10 mouse cellular contexts compared by ENCODE assay signal in genomic region chr10:38966646-38967045, GRCm38 (mm10). TPM values are rescaled to one million over a fixed set of nuclear protein-coding genes. Genes with fewer than 3 reads are reported as not detected.
DNase-seq lines count a peak whose midpoint lies in the region; ATAC-seq and TF ChIP-seq lines count a peak whose summit lies in the region.
"Had no signal": no experiment of that assay in that cellular context is flagged by ENCODE, and none has a peak within 500 bp of the region (broad histone marks: within the 10 kb centered on the region; RNA-seq: fewer than 3 reads in every experiment).

No protein-coding gene starts in this region.

- no peak for TF ChIP-seq CTCF in lung, postnatal 0 days (IDR thresholded peaks at IDR 0.05)
- no peak for TF ChIP-seq CTCF in stomach, postnatal 0 days (IDR thresholded peaks at IDR 0.05; ENCODE audit: low read depth)

- H3K36me3 ChIP-seq in heart, embryonic 11.5 days (ENCODE audit: control insufficient read depth, insufficient read depth, low read length) = no peaks in the 10 kb centered on the region
- no peaks in the 10 kb centered on the region for H3K36me3 ChIP-seq in lung, postnatal 0 days (ENCODE audit: insufficient read depth, low read length)
- H3K36me3 ChIP-seq in limb, embryonic 10.5 days = no peaks in the 10 kb centered on the region
- no peaks in the 10 kb centered on the region for H3K36me3 ChIP-seq in stomach, postnatal 0 days (ENCODE audit: control insufficient read depth, insufficient read depth, low read length)
- H3K36me3 ChIP-seq: liver, embryonic 15.5 days had no signal

- ATAC-seq in heart, embryonic 11.5 days (replicated peaks; ENCODE audit: insufficient number of reproducible peaks, low FRiP score, low TSS enrichment) = no peak
- ATAC-seq in lung, postnatal 0 days = no peak
- no peak for ATAC-seq in stomach, postnatal 0 days (ENCODE audit: low FRiP score, low TSS enrichment)

- DNase-seq in heart, adult 8-10 months (ENCODE audit: low spot score) = no peak
- no peak for DNase-seq in lung, postnatal 0 days (ENCODE audit: low spot score)
- no peak for DNase-seq in lung, postnatal 4 days
- no peak for DNase-seq in limb, embryonic 10.5 days (ENCODE audit: low spot score)
- no peak for DNase-seq in stomach, postnatal 0 days (ENCODE audit: low spot score)
- no peak for DNase-seq in right cerebral cortex, postnatal 4 days
- no peak for DNase-seq in right cerebral cortex, adult 2 months (ENCODE audit: low spot score in 2 of 2)
- DNase-seq: gastrocnemius, postnatal 25 days had no signal

- H3K9ac ChIP-seq in heart, embryonic 11.5 days (ENCODE audit: low read depth, low read length) = peak overlapping the region; percentile 88
- H3K9ac ChIP-seq in lung, postnatal 0 days (replicated peaks; ENCODE audit: low read depth) = peak overlapping the region; percentile 37
- H3K9ac ChIP-seq in stomach, postnatal 0 days (ENCODE audit: low read length) = peak overlapping the region; percentile 70; the same call in 1 of the 2 replicates
- H3K9ac ChIP-seq: liver, embryonic 15.5 days had no signal

- no peaks in the 10 kb centered on the region for H3K27me3 ChIP-seq in heart, embryonic 11.5 days (ENCODE audit: control insufficient read depth, insufficient read depth, low read length)
- no peaks in the 10 kb centered on the region for H3K27me3 ChIP-seq in lung, postnatal 0 days (replicated peaks; ENCODE audit: insufficient read depth, low read length)
- no peaks in the 10 kb centered on the region for H3K27me3 ChIP-seq in limb, embryonic 10.5 days (ENCODE audit: low read depth, poor library complexity, severe bottlenecking)
- no peaks in the 10 kb centered on the region for H3K27me3 ChIP-seq in stomach, postnatal 0 days (ENCODE audit: control insufficient read depth, insufficient read depth, low read length)

- 45% methylated on average over 2 of the region's 2 CpGs for WGBS in heart, embryonic 11.5 days (ENCODE audit: insufficient replicate concordance)
- WGBS in lung, postnatal 0 days = 35% methylated on average over 2 of the region's 2 CpGs
- 72% methylated on average over 2 of the region's 2 CpGs for WGBS in limb, embryonic 10.5 days
- WGBS in stomach, postnatal 0 days = 43% methylated on average over 2 of the region's 2 CpGs

- H3K9me3 ChIP-seq in heart, embryonic 11.5 days (replicated peaks; ENCODE audit: control insufficient read depth, low read length) = no peaks in the 10 kb centered on the region
- H3K9me3 ChIP-seq in lung, postnatal 0 days (ENCODE audit: low read length) = no peaks in the 10 kb centered on the region
- H3K9me3 ChIP-seq in limb, embryonic 10.5 days (replicated peaks) = no peaks in the 10 kb centered on the region
- H3K9me3 ChIP-seq in stomach, postnatal 0 days (ENCODE audit: control insufficient read depth, low read length) = no peaks in the 10 kb centered on the region
- H3K9me3 ChIP-seq: liver, embryonic 15.5 days had no signal

- H3K4me1 ChIP-seq in heart, embryonic 11.5 days (ENCODE audit: control insufficient read depth, insufficient read depth, low read length) = peaks cover 26% of the 10 kb centered on the region
- peaks cover 6% of the 10 kb centered on the region for H3K4me1 ChIP-seq in lung, postnatal 0 days (ENCODE audit: insufficient read depth, low read depth, low read length)
- H3K4me1 ChIP-seq in limb, embryonic 10.5 days = peaks cover 41% of the 10 kb centered on the region
- 0 out of 2 replicates have a peak, but pooled peaks cover 3% of the 10 kb centered on the region for H3K4me1 ChIP-seq in stomach, postnatal 0 days (replicated peaks; ENCODE audit: control insufficient read depth, insufficient read depth)

- TF ChIP-seq EP300 in lung, postnatal 0 days (IDR thresholded peaks at IDR 0.05) = no peak
- TF ChIP-seq EP300 in stomach, postnatal 0 days (optimal IDR thresholded peaks at IDR 0.05) = no peak

- peak overlapping the region; percentile 78 for H3K4me3 ChIP-seq in heart, embryonic 11.5 days (ENCODE audit: low read depth, low read length)
- peak overlapping the region; percentile 53 for H3K4me3 ChIP-seq in lung, postnatal 0 days (ENCODE audit: low read depth, low read length)
- H3K4me3 ChIP-seq in limb, embryonic 10.5 days = peak overlapping the region; percentile 61
- H3K4me3 ChIP-seq in stomach, postnatal 0 days (ENCODE audit: low read depth, low read length) = peak overlapping the region; percentile 54

- peak overlapping the region; percentile 78 for H3K4me2 ChIP-seq in heart, embryonic 11.5 days
- H3K4me2 ChIP-seq in lung, postnatal 0 days (replicated peaks; ENCODE audit: low read depth, low read length) = peak overlapping the region; percentile 60
- peak overlapping the region; percentile 66 for H3K4me2 ChIP-seq in stomach, postnatal 0 days (replicated peaks; ENCODE audit: low read depth)

- H3K27ac ChIP-seq in heart, embryonic 11.5 days (ENCODE audit: low read depth, low read length) = peak overlapping the region; percentile 92
- H3K27ac ChIP-seq in lung, postnatal 0 days (ENCODE audit: low read length) = peak overlapping the region; percentile 73; the same call in 1 of the 2 replicates
- peak overlapping the region; percentile 82 for H3K27ac ChIP-seq in limb, embryonic 10.5 days
- no peak overlapping the region for H3K27ac ChIP-seq in stomach, postnatal 0 days (replicated peaks)
- H3K27ac ChIP-seq: liver, embryonic 15.5 days had no signal

RNA-seq across cellular contexts. Expression of gene Lama4, which starts 1.3 kb away (rescaled TPM):
- polyA plus RNA-seq in heart, embryonic 11.5 days (2014; fragmentation: Nextera tagmentation; extraction: Ambion mirVana) = 91.8 and 120 TPM in 2 replicates
- total RNA-seq in heart, adult 8-10 months (2022) = 10 to 100 TPM; 42.0 to 57.9 (median 52.5) TPM
- 72.0 and 73.6 TPM in 2 replicates for polyA plus RNA-seq in lung, postnatal 0 days (2015; fragmentation: Nextera tagmentation; extraction: Ambion mirVana)
- polyA plus RNA-seq in limb, embryonic 10.5 days (2016; fragmentation: Nextera tagmentation; extraction: Ambion mirVana) = 26.6 and 29.5 TPM in 2 replicates
- polyA plus RNA-seq in stomach, postnatal 0 days (2015; fragmentation: Nextera tagmentation; extraction: Ambion mirVana) = 27.6 and 28.9 TPM in 2 replicates

Comparison
In these comparisons a context has a peak if more than half of its experiments do, and no peak if none do; other contexts are left out.
1. H3K9ac ChIP-seq: peak in every context shown above with its lines; median percentile 88 in heart, embryonic 11.5 days; 70 in stomach, postnatal 0 days; 37 in lung, postnatal 0 days.